Mouse (Mus musculus) monocyte, adult 2 months (primary cell): ENCODE results near the gene Smtnl1.
A peak's percentile ranks its signal among the peaks of the same experiment; 100 is the strongest.

Source experiments
- DNase-seq, 2 experiments: peaks; one replicate each; pipeline ENCODE4 v3.0.0; 2022; ENCODE audit warnings: low spot score in 2 of 2, low read depth in 1 of 2

The Smtnl1 gene

DNA sequence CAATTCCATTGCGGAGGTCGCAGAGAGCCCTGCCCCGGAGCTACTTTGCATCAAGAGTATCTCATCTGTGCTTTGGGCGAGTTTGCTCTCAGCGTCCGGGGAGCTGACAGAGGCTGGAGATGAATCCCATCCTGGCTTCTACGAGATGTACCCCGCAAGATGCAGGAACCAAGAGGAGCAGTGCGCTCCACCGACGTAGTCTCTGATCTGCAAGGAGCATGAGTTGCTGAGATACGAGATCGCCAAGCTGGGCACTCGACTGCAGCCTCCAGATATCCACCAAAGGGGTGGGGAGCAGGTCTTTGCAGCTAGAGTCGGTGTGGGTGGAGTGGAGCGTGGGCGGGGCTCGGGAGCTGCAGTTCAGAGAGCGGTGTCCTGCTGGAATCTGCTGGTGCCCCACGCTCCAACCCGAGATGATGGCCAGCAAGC lies 23.9 kb downstream of the Smtnl1 start, which contains the start of gene Ube2l6:
Gene Ube2l6, plus strand, starts transcription at position 336 of the 429 bp plus-strand sequence.
- DNase-seq: no peak

DNA sequence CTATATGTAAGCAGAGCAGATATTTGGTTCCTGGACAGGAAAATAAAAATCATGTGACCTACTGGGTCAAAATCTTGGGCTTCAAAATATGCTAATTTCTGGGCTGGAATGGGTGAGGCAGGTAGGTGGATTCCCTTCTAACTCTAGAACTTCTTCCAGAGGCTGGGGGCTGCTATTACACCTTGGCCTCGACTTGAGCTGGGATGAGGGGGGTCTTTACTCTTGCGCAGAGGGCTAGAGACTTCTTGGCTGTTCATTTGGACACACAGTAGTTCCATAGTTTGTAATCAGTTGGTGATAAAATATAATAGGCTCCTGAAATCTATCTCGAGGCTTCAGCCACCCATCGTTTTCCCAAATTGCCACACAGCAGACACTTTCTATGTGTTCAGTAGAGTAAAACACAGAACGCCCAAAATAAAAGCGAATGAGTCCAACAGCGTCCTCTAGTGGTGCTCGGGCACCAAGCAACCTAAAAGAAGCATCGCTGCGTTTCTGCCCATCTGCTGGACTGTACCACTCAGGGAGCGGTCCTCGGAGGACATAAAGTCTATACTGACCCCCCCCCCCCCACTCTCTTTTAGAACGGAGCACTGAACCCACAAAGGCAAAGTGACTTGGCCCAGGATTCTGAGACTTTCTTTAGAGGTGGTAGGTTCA lies 24.5 kb downstream of the Smtnl1 start:
- DNase-seq: peak; percentile 37 to 59

DNA sequence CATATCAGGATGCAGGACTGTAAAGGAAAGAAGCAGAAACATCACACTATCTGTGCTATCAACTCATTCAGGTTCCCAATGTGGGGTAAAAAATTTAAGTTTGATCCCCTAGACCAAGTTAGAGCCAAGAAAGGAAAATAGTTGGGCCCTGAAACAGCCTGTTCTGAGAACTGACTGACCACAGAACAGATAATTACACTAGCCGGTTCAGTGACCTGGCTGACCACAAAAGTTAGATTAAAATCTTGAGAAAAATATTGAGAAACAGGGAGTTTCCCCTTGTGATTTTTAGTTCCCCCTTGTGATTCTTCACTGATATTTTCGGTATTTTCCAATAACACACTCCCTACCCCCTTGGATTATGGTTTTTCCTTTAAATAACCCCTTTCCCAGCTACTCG lies 28.6 kb downstream of the Smtnl1 start:
- no peak for DNase-seq

DNA sequence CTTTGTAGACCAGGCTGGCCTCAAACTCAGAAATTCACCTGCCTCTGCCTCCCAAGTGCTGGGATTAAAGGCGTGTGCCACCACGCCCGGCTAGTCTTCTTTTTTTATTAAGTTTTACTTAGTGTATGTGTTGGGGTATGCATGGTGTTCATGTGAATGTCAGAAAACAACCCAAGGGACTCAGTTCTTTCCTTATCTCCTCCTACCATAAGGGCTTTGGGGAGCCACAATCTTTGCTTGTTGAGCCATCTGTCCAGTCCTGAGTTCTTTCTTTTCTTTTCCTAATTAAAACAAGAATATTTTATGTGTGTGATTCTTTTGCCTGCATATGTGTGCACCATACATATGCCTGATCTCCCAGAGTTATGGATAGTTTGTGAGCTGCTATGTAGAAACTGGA lies 29.3 kb downstream of the Smtnl1 start:
- no peak for DNase-seq

DNA sequence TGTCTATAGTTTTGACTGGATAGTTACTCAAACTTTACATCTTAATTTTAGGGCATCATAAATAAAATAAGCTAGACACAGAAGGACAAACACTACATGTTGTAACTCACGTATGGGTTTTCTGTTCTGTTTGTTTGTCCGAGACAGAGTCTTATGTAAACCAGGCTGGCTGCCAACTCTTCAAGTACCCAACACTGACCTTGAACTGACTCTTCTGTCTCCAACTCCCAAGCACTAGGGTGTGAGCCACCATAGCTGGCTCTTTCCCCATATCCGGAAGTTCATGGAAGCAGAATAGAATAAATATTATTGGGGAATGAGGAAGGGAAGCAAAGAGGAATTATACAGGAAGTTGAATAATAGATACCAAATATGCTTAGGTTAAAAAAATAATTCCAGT lies 29.9 kb downstream of the Smtnl1 start:
- DNase-seq: no peak

DNA sequence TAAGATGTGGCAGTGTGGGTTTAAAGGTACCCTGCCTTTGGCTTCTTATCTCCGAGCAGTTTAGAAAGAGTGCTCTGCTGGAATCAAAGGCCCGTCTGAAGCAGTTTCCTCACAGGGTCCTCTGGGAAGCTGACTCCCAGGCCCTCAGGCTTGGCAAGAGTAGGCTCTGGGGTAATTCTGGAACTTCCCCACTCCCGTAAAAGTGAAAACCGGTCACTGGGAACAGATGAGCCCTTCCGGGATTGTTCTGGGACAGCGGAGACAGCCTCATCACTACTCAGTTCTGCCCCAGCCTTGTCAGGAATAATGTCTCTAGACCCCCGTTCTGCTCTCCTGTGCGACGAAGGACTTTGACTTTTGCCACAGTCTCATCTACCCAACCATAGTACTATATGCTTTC lies 32.0 kb downstream of the Smtnl1 start:
- no peak for DNase-seq

DNA sequence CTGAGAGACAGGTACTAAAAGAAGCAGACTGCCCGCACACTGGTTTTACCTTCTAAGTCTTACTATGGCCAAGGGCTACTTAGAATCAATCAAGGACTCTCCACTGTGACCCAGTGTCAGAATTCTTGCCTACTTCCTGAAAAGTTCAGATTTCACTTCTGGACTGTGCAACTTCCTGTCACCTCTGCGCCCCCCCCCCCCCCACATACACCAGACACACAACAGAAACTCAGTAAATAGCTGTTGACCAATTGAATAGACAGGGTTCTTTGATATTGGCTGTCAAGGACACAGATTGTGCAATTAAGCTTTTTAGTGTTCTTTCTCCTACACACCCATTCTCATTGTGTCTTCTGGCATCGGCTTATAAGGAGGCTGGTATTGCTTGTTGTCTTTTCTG lies 34.1 kb downstream of the Smtnl1 start:
- no peak for DNase-seq

DNA sequence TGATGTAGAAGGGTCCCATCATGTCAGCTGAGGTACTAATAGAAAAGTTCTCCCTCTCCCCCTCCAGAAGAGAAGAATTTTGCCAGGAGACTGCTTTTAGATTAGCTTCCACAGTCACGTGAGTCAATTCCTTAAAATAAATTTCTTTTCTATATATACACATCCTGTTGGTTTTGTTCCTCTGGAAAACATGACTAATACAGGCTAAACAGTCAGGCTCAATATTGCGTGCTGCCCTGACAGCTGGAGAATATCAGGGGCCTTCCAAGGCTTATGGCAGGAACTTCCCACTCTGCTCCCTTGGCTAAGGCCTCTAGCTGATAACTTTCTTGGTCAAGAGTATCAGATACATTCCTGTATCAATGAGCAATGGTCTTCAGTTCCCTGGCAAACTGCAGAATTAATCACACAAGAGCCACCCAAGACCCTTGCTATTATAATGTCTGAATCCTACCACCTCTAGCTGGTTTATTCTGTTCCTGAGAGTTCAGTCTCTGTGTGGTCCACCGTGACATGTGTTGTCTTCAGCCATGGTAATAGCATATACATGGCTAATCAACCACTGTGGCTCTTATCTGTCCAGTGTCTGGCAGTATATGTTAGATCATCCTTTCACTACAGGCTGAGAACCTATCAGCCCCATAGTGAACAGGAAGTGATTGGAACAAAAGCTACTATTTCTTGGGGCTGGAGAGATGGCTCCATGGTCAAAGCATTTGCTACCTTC lies 38.4 kb downstream of the Smtnl1 start:
- DNase-seq: no peak

DNA sequence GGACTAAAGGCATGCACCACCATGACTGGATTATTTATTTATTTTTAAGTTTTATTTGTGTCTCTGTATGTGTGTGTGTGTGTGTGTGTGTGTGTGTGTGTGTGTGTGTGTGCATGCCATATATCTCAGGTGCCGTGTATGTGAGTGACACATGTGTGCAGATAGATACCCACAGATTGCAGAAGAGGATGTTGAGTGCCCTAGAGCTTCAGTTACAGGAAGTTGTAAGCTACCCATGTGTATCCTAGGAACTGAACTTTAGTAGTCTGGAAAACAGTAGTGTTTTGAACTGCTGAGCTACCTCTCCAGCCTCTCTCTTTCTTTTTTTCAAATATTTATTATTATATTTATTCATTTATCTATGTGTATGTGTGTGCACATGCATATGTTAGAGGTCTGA lies 39.1 kb downstream of the Smtnl1 start:
- DNase-seq: no peak

DNA sequence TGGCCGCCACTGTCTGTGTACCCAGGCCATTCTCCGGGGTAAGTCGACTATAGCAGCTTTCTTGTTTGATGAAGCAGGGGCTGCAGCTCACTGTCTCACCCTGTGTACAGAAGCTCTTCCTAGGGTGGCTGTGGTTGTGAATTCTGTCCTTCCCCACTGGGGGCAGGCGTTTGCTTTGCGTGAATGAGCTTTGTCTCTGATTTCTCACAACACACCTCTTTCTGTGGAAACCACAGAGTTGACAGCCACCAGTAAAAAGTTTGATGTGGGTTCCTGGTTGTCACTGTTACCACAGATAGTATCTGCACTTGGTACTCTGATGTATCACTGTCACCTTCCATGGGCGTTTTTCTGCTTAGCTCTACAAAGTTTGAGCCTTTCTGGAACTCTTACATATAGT lies 43.2 kb downstream of the Smtnl1 start:
- DNase-seq: no peak

DNA sequence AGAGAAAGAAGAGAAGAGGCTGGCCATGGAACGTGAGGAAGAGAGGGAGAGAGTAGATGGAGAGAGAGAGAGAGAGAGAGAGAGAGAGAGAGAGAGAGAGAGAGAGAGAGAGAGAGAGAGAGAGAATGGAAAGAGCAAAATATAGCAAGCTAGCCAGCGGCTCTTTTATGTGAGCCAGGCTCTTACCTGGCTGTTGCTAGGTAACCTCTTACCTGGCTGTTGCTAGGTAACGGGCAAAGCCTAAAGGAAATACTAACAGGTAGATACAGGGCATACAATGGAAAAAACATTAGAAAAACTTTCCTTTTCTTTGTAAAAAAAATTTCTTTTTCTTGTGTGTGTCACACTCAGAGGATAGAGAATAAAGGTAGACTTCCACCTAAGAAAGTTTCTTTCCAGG lies 44.7 kb downstream of the Smtnl1 start:
- DNase-seq: no peak

DNA sequence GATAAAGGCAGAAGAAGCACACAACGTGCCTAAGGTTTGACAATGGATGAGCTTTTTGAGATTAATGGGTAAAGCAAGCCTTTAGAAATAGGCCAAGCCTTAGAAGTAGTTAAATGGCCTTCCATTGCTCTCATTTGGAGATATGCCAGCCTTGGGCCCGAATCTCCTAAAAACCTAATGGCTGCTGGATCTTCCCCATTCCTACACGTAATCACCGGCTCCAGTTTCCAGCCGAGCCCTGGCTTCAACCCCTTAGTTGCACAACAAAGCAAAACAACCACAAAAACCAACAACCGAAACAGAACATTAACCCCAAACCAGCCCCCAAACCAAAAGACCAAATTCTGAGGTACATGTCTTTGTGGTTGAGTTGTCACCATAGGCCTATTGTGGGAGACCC lies 46.8 kb downstream of the Smtnl1 start:
- no peak for DNase-seq

DNA sequence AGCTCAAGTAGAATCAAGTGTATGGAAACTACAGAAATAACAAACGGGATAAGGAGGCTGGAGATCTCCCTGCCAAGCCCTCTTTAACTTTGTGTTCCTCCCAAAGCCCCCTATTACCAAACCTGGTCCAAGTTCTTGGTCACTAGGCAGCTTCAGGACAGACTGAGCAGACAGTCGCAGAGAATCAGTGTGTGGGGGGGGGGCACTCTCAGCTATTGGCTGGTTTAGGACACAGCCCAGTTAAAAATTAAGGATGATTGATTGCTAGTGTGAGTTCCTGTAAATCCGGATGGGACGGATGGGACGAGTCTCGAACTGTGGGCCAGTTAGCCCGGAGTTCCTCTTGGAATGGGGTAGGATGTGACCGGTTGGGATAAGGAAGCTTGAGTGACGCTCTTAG lies 47.2 kb downstream of the Smtnl1 start, which contains the start of gene Serping1:
Gene Serping1, minus strand, starts transcription at position 204 of the 400 bp plus-strand sequence.
- no peak for DNase-seq

DNA sequence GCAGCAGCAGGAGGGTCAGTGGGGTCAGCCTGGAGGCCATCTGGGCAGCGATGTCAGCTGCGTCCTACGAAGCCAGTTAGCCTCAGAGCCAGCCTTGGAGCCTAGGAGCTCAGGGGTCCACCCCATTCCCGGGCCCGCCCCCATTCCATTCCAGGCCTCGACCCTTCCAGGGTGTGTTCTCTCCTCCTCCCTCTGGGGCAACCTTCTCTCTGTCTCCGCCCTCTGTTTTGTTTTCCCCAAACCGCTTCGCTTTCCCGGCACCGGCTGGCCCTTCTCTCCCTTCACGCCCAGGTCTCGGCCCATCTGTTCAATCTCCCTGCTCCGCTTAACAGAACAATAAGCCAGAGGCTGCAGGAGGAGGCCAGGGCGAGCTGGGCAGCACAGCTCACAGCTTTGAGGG lies 47.7 kb downstream of the Smtnl1 start:
- no peak for DNase-seq

DNA sequence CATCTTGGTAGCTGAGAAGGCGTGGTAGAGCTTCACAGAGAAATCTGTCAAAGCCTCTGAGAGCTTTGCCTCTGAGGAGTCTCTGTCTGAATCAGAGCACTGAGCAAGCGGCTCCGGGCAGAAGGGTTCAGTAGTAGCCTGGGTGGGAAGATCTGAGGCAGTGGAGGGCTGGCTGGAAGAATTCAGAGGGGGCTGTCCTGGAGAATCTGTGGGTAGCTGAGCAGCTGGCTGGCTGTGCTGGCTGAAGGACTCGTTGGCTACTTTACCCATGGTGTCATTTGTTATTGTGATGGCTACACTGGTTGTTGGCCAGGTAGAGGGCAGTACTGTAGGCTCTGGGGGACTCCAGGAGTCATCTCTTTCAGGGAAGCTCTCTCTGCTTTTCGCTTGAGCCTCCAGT lies 49.3 kb downstream of the Smtnl1 start:
- DNase-seq: no peak

DNA sequence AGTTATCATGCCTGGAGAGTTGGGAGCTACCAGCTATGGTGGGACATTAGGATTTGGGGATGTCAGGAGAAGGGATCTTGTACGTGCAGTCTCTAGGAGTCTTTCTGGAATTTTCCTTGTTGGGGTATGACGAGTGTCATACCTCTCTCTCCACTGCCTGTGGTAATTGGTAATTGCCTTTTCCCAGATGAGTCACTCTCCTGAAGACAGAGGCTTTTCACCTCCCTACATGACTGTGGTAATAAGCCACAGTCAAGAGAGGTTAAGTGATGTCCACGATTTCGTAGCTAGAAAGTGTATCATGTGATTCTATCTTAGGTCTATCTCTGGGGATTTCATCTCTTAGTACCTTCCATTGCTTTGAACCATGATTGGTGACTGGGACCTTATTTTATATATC lies 50.0 kb downstream of the Smtnl1 start:
- no peak for DNase-seq

DNA sequence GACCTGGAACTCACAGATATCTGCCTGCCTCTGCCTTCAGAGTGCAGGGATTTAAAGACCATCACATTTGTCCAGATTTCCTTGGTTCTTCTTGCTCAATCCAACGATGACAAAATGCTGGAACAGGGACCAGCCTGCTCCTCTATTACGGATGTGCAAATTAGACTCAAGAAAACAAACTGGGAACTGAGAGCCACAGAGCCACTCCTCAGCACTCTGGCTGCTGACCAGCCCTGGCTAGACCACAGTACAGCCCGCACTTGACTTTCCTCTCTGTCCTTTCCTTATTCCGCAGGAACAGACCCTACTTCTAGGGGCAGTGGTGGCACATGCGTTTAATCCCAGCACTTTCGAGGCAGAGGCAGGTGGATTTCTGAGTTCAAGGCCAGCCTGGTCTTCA lies 52.0 kb downstream of the Smtnl1 start:
- DNase-seq: no peak

DNA sequence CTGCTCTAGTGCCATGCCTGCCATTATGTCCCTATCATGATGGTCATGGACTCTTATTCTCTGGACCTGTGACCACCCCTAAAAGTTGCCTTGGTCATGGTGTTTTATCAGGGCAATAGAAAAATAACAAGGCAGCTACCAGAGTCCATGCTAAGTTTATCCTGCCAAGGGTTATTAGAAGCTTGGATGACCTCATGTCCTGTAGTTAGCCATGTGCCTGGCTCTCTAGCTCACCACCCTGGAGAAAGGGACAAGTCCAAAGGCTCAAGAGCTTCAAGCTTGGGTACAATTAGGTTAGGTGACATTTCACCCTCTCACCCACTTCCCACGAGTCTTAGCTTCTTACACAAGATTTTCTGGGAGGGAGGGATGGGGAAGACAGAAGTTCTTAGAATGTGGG lies 59.6 kb downstream of the Smtnl1 start:
- no peak for DNase-seq

DNA sequence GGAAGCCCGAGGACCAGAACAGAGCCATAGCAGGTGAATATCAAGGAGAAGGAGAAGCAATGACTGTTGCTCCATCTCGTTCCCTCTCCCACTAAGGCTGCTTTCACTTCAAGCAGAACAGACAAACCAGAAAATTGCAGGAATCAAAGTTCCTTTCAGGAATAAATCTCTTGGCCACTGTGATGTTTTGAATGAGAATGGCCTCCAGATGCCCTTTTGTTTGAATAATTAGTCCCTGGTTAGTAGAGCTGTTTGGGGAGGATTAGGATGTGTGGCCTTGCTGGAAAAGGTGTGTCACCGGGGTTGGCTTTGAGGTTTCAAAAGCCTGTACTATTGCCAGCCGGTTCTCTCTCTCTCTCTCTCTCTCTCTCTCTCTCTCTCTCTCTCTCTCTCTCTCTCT lies 60.2 kb downstream of the Smtnl1 start:
- DNase-seq: no peak

DNA sequence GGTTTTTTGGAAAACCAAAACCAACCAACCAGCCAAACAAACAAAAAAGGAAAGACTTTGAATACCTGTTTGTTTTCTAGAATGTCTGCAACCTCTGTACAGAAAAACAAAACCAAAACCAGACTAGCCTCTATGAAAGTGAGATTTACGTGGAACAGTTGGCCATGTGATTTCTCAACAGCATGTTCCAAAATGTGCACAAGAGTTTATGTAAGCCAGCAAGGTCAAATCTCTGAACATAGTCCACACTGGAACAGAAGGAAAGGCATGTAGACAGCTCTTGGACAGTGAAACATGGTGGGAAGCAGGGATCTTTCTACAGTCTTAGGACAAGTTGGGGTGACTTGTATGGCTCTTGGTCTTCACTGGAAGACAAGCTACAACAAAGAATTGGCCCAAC lies 60.6 kb downstream of the Smtnl1 start:
- no peak for DNase-seq

DNA sequence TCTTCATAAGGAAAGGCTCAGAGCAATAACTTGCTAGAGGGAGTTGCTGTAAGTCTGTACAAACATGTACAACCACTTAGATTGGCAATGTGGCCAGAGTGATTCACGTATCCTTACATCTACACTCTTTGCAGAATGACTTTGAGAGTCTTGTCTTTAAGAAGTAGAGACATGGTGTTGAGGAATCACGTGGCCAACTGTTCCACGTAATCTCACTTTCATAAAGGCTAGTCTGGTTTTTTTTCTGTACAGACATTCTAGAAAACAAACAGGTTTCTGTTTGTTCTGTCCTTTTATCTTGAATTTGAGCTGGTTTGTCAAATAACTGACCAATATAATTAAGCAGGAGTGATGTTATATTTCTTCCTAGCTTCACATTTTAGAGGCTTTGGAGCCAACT lies 61.1 kb downstream of the Smtnl1 start:
- no peak for DNase-seq
